In the genomic region with DNA sequence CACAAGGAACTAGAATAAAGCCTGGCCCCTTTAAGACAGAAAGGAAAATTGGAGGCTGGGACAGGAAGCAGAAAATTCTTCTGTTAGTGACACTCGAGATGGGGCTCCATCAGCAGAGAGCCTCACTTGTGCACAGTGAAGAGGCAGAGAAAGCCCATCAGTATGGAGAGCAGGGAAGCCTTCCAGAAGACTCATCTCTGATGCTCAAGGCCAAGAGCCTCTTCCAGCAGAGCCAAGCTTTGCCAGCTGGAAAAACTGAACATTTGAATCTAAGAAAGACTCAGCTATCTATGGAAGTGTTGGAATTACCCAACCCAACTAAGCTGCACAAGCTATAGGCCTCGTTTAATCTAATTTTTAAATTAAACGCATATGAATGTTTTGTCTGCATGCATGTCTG, we compare ENCODE assay signal across 19 mouse cellular contexts. TPM values are rescaled to one million over a fixed set of nuclear protein-coding genes. Genes with fewer than 3 reads are reported as not detected.
DNase-seq lines count a peak whose midpoint lies in the region; ATAC-seq and TF ChIP-seq lines count a peak whose summit lies in the region.
"Had no signal": no experiment of that assay in that cellular context is flagged by ENCODE, and none has a peak within 500 bp of the region (broad histone marks: within the 10 kb centered on the region; RNA-seq: fewer than 3 reads in every experiment).

No protein-coding gene starts in this region.

- H3K27me3 ChIP-seq in forebrain, postnatal 0 days (ENCODE audit: insufficient read depth, low read length), result no peaks in the 10 kb centered on the region
- no peaks in the 10 kb centered on the region for H3K27me3 ChIP-seq in forebrain, embryonic 14.5 days (replicated peaks; ENCODE audit: control insufficient read depth, insufficient read depth, low read length)
- H3K27me3 ChIP-seq: embryonic facial prominence, embryonic 13.5 days; embryonic facial prominence, embryonic 15.5 days; forebrain, embryonic 13.5 days had no signal

- peak; percentile 60 for ATAC-seq in forebrain, postnatal 0 days
- ATAC-seq in forebrain, embryonic 14.5 days, result no peak
- ATAC-seq: forebrain, embryonic 13.5 days had no signal

- no peak overlapping the region for H3K27ac ChIP-seq in forebrain, postnatal 0 days (ENCODE audit: low read depth, low read length)
- H3K27ac ChIP-seq in forebrain, embryonic 14.5 days (ENCODE audit: low read depth, low read length), result no peak overlapping the region
- H3K27ac ChIP-seq: embryonic facial prominence, embryonic 13.5 days; embryonic facial prominence, embryonic 15.5 days; forebrain, embryonic 13.5 days had no signal

- DNase-seq in forebrain, postnatal 0 days, result peak; percentile 60
- DNase-seq in forebrain, embryonic 14.5 days (ENCODE audit: low spot score), result no peak
- peak; percentile 37 for DNase-seq in brain, adult 2 months (ENCODE audit: low read depth, low spot score)
- peak; percentile 32 for DNase-seq in brain, embryonic 18.5 days (ENCODE audit: low read depth, low spot score)
- DNase-seq in neural tube, embryonic 10.5 days (ENCODE audit: extremely low spot score, low spot score), result no peak
- DNase-seq: adrenal gland, adult 2 months; adrenal gland, postnatal 10 days; adrenal gland, postnatal 25 days; cerebellum, adult 11 months; cerebellum, adult 18-20 months; cerebellum, adult 8-10 months; cerebellum, adult 9-11 months; cerebellum, postnatal 14 days; cerebellum, postnatal 36 days; embryo, embryonic 11 days had no signal

- no peaks in the 10 kb centered on the region for H3K36me3 ChIP-seq in forebrain, postnatal 0 days (ENCODE audit: insufficient read depth)
- H3K36me3 ChIP-seq in forebrain, embryonic 14.5 days (ENCODE audit: control insufficient read depth, insufficient read depth, low read length), result no peaks in the 10 kb centered on the region
- H3K36me3 ChIP-seq: embryonic facial prominence, embryonic 13.5 days; embryonic facial prominence, embryonic 15.5 days had no signal

- no peak overlapping the region for H3K4me3 ChIP-seq in forebrain, postnatal 0 days (ENCODE audit: low read depth, low read length)
- no peak overlapping the region for H3K4me3 ChIP-seq in forebrain, embryonic 14.5 days (ENCODE audit: low read depth, low read length)
- H3K4me3 ChIP-seq: embryonic facial prominence, embryonic 13.5 days; embryonic facial prominence, embryonic 15.5 days; erythroblast, embryonic 14.5 days; forebrain, embryonic 13.5 days had no signal

- no peaks in the 10 kb centered on the region for H3K4me1 ChIP-seq in forebrain, postnatal 0 days (ENCODE audit: insufficient read depth)
- no peaks in the 10 kb centered on the region for H3K4me1 ChIP-seq in forebrain, embryonic 14.5 days (ENCODE audit: control insufficient read depth, insufficient read depth, low read length)
- H3K4me1 ChIP-seq: embryonic facial prominence, embryonic 15.5 days; forebrain, embryonic 13.5 days had no signal

- TF ChIP-seq CTCF in forebrain, postnatal 0 days (IDR thresholded peaks at IDR 0.05; ENCODE audit: low read depth), result no peak

- no peaks in the 10 kb centered on the region for H3K9me3 ChIP-seq in forebrain, postnatal 0 days (ENCODE audit: low read length)
- H3K9me3 ChIP-seq in forebrain, embryonic 14.5 days (replicated peaks; ENCODE audit: control insufficient read depth, low read length), result no peaks in the 10 kb centered on the region
- H3K9me3 ChIP-seq: embryonic facial prominence, embryonic 13.5 days; embryonic facial prominence, embryonic 15.5 days; forebrain, embryonic 13.5 days had no signal

- no peak overlapping the region for H3K9ac ChIP-seq in forebrain, postnatal 0 days
- no peak overlapping the region for H3K9ac ChIP-seq in forebrain, embryonic 14.5 days (ENCODE audit: low read length)
- H3K9ac ChIP-seq: embryonic facial prominence, embryonic 13.5 days; embryonic facial prominence, embryonic 15.5 days; forebrain, embryonic 13.5 days had no signal

- WGBS in forebrain, postnatal 0 days, result 67% methylated on average over 3 of the region's 3 CpGs
- WGBS in forebrain, embryonic 14.5 days, result 76% methylated on average over 3 of the region's 3 CpGs

- no peak overlapping the region for H3K4me2 ChIP-seq in forebrain, postnatal 0 days (ENCODE audit: low read depth)
- no peak overlapping the region for H3K4me2 ChIP-seq in forebrain, embryonic 14.5 days (ENCODE audit: low read length)
- H3K4me2 ChIP-seq: embryonic facial prominence, embryonic 13.5 days; embryonic facial prominence, embryonic 15.5 days; forebrain, embryonic 13.5 days had no signal

RNA-seq across cellular contexts. Expression of a gene that starts 30.4 kb away (rescaled TPM):
- total RNA-seq in forebrain, postnatal 0 days (2014; rRNA removed), result 78.5 and 88.6 TPM in 2 replicates
- polyA plus RNA-seq in forebrain, postnatal 0 days (2015; fragmentation: Nextera tagmentation; extraction: Ambion mirVana), result 98.3 and 117 TPM in 2 replicates
- polyA plus RNA-seq in forebrain, embryonic 14.5 days (2014; fragmentation: Nextera tagmentation; extraction: Ambion mirVana), result 117 and 134 TPM in 2 replicates

Comparison
In these comparisons a context has a peak if more than half of its experiments do, and no peak if none do; other contexts are left out.
1. DNase-seq: peak in forebrain, postnatal 0 days (single experiment), brain, adult 2 months (single experiment) and brain, embryonic 18.5 days (single experiment); none in forebrain, embryonic 14.5 days (single experiment) and neural tube, embryonic 10.5 days (single experiment).